Mouse (Mus musculus) B cell, adult 2 months (primary cell): ENCODE data around the gene Rhox4a.
"Not testable (repeated sequence)": the region's sequence is repeated elsewhere in the genome, so short reads cannot be mapped to it uniquely, and the experiment has no call there.

Source experiments
- DNase-seq, 2 experiments: peaks; one replicate each; pipeline ENCODE4 v3.0.0; 2022

Gene Rhox4a

GRCm38 (mm10) chrX:37265038-37265437, at the start of gene Rhox4a:
Gene Rhox4a, plus strand, starts transcription at chrX:37265338.
- not testable (repeated sequence) for DNase-seq

GRCm38 (mm10) chrX:37222158-37222557, 43.0 kb upstream of the Rhox4a start, which contains the start of gene Rhox1:
Gene Rhox1, minus strand, starts transcription at chrX:37222258.
- not testable (repeated sequence) for DNase-seq

- DNase-seq: not testable (repeated sequence)
These were observed 20.5 kb upstream of the Rhox4a start, which contains the start of gene Rhox2a for GRCm38 (mm10) chrX:37244676-37245075. Gene Rhox2a, plus strand, starts transcription at chrX:37244976.

- DNase-seq: not testable (repeated sequence)
These were observed 15.5 kb upstream of the Rhox4a start, which contains the start of gene Rhox3a for GRCm38 (mm10) chrX:37249619-37250018. Gene Rhox3a, plus strand, starts transcription at chrX:37249919.
